Mouse (Mus musculus) thymus, postnatal 36 days (tissue): Measurements from ENCODE around the gene Asb13.

Experiments
- DNase-seq, 2 experiments: peaks; one replicate each; pipeline ENCODE4 v3.0.0; 2022; ENCODE audit warnings: mixed read lengths in 2 of 2

Gene Asb13

GRCm38 (mm10) chr13:3633895-3634811 lies at the start of gene Asb13:
Asb13 (plus strand) TSS chr13:3634032.
- peak; percentile 86 to 90 for DNase-seq

GRCm38 (mm10) chr13:3590789-3591188 lies 43.0 kb upstream of the Asb13 start:
- DNase-seq = no peak

- no peak for DNase-seq
Observed at GRCm38 (mm10) chr13:3594311-3594710, 39.5 kb upstream of the Asb13 start.

- no peak for DNase-seq
Observed at GRCm38 (mm10) chr13:3596232-3596631, 37.6 kb upstream of the Asb13 start.

- no peak for DNase-seq
Observed at GRCm38 (mm10) chr13:3609780-3610117, 24.1 kb upstream of the Asb13 start.

GRCm38 (mm10) chr13:3610118-3610794 lies 23.6 kb upstream of the Asb13 start:
- peak in 1 of 2 experiments; percentile 34 for DNase-seq

- peak; percentile 94 to 98 for DNase-seq
Observed at GRCm38 (mm10) chr13:3610795-3611438, 22.9 kb upstream of the Asb13 start, which contains the start of gene Fam208b. Fam208b (minus strand) TSS chr13:3611108.

GRCm38 (mm10) chr13:3627139-3627538 lies 6.7 kb upstream of the Asb13 start:
- DNase-seq = no peak

- DNase-seq = no peak
Observed at GRCm38 (mm10) chr13:3628102-3628501, 5.7 kb upstream of the Asb13 start.

GRCm38 (mm10) chr13:3632551-3632950 lies 1.3 kb upstream of the Asb13 start:
- DNase-seq = no peak

GRCm38 (mm10) chr13:3633131-3633530 lies 701 bp upstream of the Asb13 start:
- DNase-seq = no peak

GRCm38 (mm10) chr13:3635076-3635475 lies 1.2 kb downstream of the Asb13 start:
- DNase-seq = no peak

- peak; percentile 52 for DNase-seq
Observed at GRCm38 (mm10) chr13:3636797-3637196, 3.0 kb downstream of the Asb13 start.

- peak; percentile 50 to 58 for DNase-seq
Observed at GRCm38 (mm10) chr13:3642049-3642448, 8.2 kb downstream of the Asb13 start.

- DNase-seq = no peak
Observed at GRCm38 (mm10) chr13:3642538-3642937, 8.7 kb downstream of the Asb13 start.

GRCm38 (mm10) chr13:3644871-3645270 lies 11.0 kb downstream of the Asb13 start:
- no peak for DNase-seq

GRCm38 (mm10) chr13:3645919-3646318 lies 12.1 kb downstream of the Asb13 start:
- DNase-seq = no peak

- DNase-seq = no peak
Observed at GRCm38 (mm10) chr13:3646566-3646965, 12.7 kb downstream of the Asb13 start.

GRCm38 (mm10) chr13:3650569-3650968 lies 16.7 kb downstream of the Asb13 start:
- DNase-seq = no peak

GRCm38 (mm10) chr13:3654432-3654831 lies 20.6 kb downstream of the Asb13 start:
- DNase-seq = no peak

GRCm38 (mm10) chr13:3659163-3660160 lies 25.6 kb downstream of the Asb13 start:
- DNase-seq = no peak

- DNase-seq = no peak
Observed at GRCm38 (mm10) chr13:3664241-3664640, 30.4 kb downstream of the Asb13 start.
